Mouse (Mus musculus): ENCODE measurements around the gene Ldlrad3. TPM values are rescaled to one million over a fixed set of nuclear protein-coding genes. Genes with fewer than 3 reads are reported as not detected.
A peak's percentile ranks its signal among the peaks of the same experiment; 100 is the strongest.

Gene Ldlrad3
- polyA plus RNA-seq, 1 experiment from 2014 or later, result 20.4 TPM

- ATAC-seq (replicated peaks; ENCODE audit: low FRiP score, low read depth) (0 out of 2 replicates have a peak, but pooled peaks have one; percentile 11), DNase-seq (ENCODE audit: low spot score) (peak; percentile 67)
- Histone ChIP-seq H3K27ac (peak overlapping the region; percentile 36; the same call in 1 of the 2 replicates), H3K4me3 (replicated peaks; ENCODE audit: low read depth, low read length) (no peak overlapping the region), H3K36me3 (ENCODE audit: insufficient read depth, low read length) (no peaks in the 10 kb centered on the region), H3K4me2 (ENCODE audit: low read length) (no peak overlapping the region), H3K4me1 (replicated peaks; ENCODE audit: insufficient read depth, low read length) (peaks cover 39% of the 10 kb centered on the region), H3K9ac (ENCODE audit: low read depth, low read length) (no peak overlapping the region), H3K9me3 (replicated peaks; ENCODE audit: low read length) (no peaks in the 10 kb centered on the region), H3K27me3 (ENCODE audit: insufficient read depth, low read length) (no peaks in the 10 kb centered on the region)
- 49% methylated on average over 9 of the region's 9 CpGs for WGBS
- no peak for TF ChIP-seq CTCF (IDR thresholded peaks at IDR 0.05; ENCODE audit: low read depth)
Measured at GRCm38 (mm10) chr2:102157010-102157409, 29.2 kb downstream of the Ldlrad3 start.

- H3K27ac ChIP-seq, result peak overlapping the region; percentile 36; the same call in 1 of the 2 replicates
- H3K36me3 ChIP-seq (ENCODE audit: insufficient read depth, low read length), result no peaks in the 10 kb centered on the region
- H3K9me3 ChIP-seq (replicated peaks; ENCODE audit: low read length), result no peaks in the 10 kb centered on the region
- H3K4me2 ChIP-seq (ENCODE audit: low read length), result no peak overlapping the region
- no peaks in the 10 kb centered on the region for H3K27me3 ChIP-seq (ENCODE audit: insufficient read depth, low read length)
- 13% methylated on average over 9 of the region's 9 CpGs for WGBS
- ATAC-seq (replicated peaks; ENCODE audit: low FRiP score, low read depth) (peak; percentile 35; the same call in 1 of the 2 replicates), DNase-seq (ENCODE audit: low spot score) (peak; percentile 67)
- no peak overlapping the region for H3K9ac ChIP-seq (ENCODE audit: low read depth, low read length)
- H3K4me3 ChIP-seq (replicated peaks; ENCODE audit: low read depth, low read length), result no peak overlapping the region
- peaks cover 44% of the 10 kb centered on the region for H3K4me1 ChIP-seq (replicated peaks; ENCODE audit: insufficient read depth, low read length)
- TF ChIP-seq CTCF (IDR thresholded peaks at IDR 0.05; ENCODE audit: low read depth), result no peak
Measured at GRCm38 (mm10) chr2:102156460-102156859, 29.7 kb downstream of the Ldlrad3 start.

GRCm38 (mm10) chr2:102155306-102156015, 30.7 kb downstream of the Ldlrad3 start:
- H3K27ac ChIP-seq, result 0 out of 2 replicates have a peak overlapping the region, but pooled peaks have one; percentile 36
- no peak overlapping the region for H3K4me3 ChIP-seq (replicated peaks; ENCODE audit: low read depth, low read length)
- DNase-seq (ENCODE audit: low spot score), result no peak
- H3K9ac ChIP-seq (ENCODE audit: low read depth, low read length), result no peak overlapping the region
- 18% methylated on average over 5 of the region's 5 CpGs for WGBS
- no peaks in the 10 kb centered on the region for H3K27me3 ChIP-seq (ENCODE audit: insufficient read depth, low read length)
- peak overlapping the region; percentile 26; the same call in 1 of the 2 replicates for H3K4me2 ChIP-seq (ENCODE audit: low read length)
- no peaks in the 10 kb centered on the region for H3K9me3 ChIP-seq (replicated peaks; ENCODE audit: low read length)
- ATAC-seq (replicated peaks; ENCODE audit: low FRiP score, low read depth), result 0 out of 2 replicates have a peak, but pooled peaks have one; percentile 18
- no peak for TF ChIP-seq CTCF (IDR thresholded peaks at IDR 0.05; ENCODE audit: low read depth)
- H3K4me1 ChIP-seq (replicated peaks; ENCODE audit: insufficient read depth, low read length), result peaks cover 51% of the 10 kb centered on the region
- no peaks in the 10 kb centered on the region for H3K36me3 ChIP-seq (ENCODE audit: insufficient read depth, low read length)

- peak overlapping the region; percentile 77 for H3K27ac ChIP-seq
- ATAC-seq (replicated peaks; ENCODE audit: low FRiP score, low read depth), result 0 out of 2 replicates have a peak, but pooled peaks have one; percentile 15
Measured at GRCm38 (mm10) chr2:102154771-102155211, 31.4 kb downstream of the Ldlrad3 start.

GRCm38 (mm10) chr2:102154328-102154727, 31.9 kb downstream of the Ldlrad3 start:
- Histone ChIP-seq H3K4me1 (replicated peaks; ENCODE audit: insufficient read depth, low read length) (peaks cover 51% of the 10 kb centered on the region), H3K27ac (peak overlapping the region; percentile 77), H3K36me3 (ENCODE audit: insufficient read depth, low read length) (no peaks in the 10 kb centered on the region), H3K4me2 (ENCODE audit: low read length) (peak overlapping the region; percentile 26), H3K9ac (ENCODE audit: low read depth, low read length) (no peak overlapping the region), H3K27me3 (ENCODE audit: insufficient read depth, low read length) (no peaks in the 10 kb centered on the region), H3K4me3 (replicated peaks; ENCODE audit: low read depth, low read length) (no peak overlapping the region), H3K9me3 (replicated peaks; ENCODE audit: low read length) (no peaks in the 10 kb centered on the region)
- 27% methylated on average over 4 of the region's 4 CpGs for WGBS
- DNase-seq (ENCODE audit: low spot score) (peak; percentile 48), ATAC-seq (replicated peaks; ENCODE audit: low FRiP score, low read depth) (no peak)
- TF ChIP-seq CTCF (IDR thresholded peaks at IDR 0.05; ENCODE audit: low read depth), result no peak

More at GRCm38 (mm10) chr2:102154771-102155211, 31.4 kb downstream of the Ldlrad3 start:
- Histone ChIP-seq H3K36me3 (ENCODE audit: insufficient read depth, low read length) (no peaks in the 10 kb centered on the region), H3K9ac (ENCODE audit: low read depth, low read length) (no peak overlapping the region), H3K4me3 (replicated peaks; ENCODE audit: low read depth, low read length) (no peak overlapping the region), H3K4me2 (ENCODE audit: low read length) (peak overlapping the region; percentile 26), H3K27me3 (ENCODE audit: insufficient read depth, low read length) (no peaks in the 10 kb centered on the region), H3K9me3 (replicated peaks; ENCODE audit: low read length) (no peaks in the 10 kb centered on the region), H3K4me1 (replicated peaks; ENCODE audit: insufficient read depth, low read length) (peaks cover 51% of the 10 kb centered on the region)
- TF ChIP-seq CTCF (IDR thresholded peaks at IDR 0.05; ENCODE audit: low read depth), result no peak
- peak; percentile 84 for DNase-seq (ENCODE audit: low spot score)
- whole genome bisulfite sequencing, result 25% methylated on average over 6 of the region's 6 CpGs

GRCm38 (mm10) chr2:102153516-102153915, 32.7 kb downstream of the Ldlrad3 start:
- Histone ChIP-seq H3K36me3 (ENCODE audit: insufficient read depth, low read length) (no peaks in the 10 kb centered on the region), H3K27ac (no peak overlapping the region), H3K4me1 (replicated peaks; ENCODE audit: insufficient read depth, low read length) (peaks cover 51% of the 10 kb centered on the region), H3K9me3 (replicated peaks; ENCODE audit: low read length) (no peaks in the 10 kb centered on the region), H3K27me3 (ENCODE audit: insufficient read depth, low read length) (no peaks in the 10 kb centered on the region), H3K4me2 (ENCODE audit: low read length) (no peak overlapping the region), H3K9ac (ENCODE audit: low read depth, low read length) (no peak overlapping the region), H3K4me3 (replicated peaks; ENCODE audit: low read depth, low read length) (no peak overlapping the region)
- no peak for TF ChIP-seq CTCF (IDR thresholded peaks at IDR 0.05; ENCODE audit: low read depth)
- ATAC-seq (replicated peaks; ENCODE audit: low FRiP score, low read depth) (no peak), DNase-seq (ENCODE audit: low spot score) (no peak)
- 57% methylated on average over 4 of the region's 4 CpGs for WGBS
